Mouse (Mus musculus): ENCODE measurements at regions not wholly inside any gene's neighbourhood (a gene's known extent, or its start where the extent isn't known, plus 50 kb on each side); places are given as distances from the start of the nearest gene placed in this dataset.
A peak's percentile ranks its signal among the peaks of the same experiment; 100 is the strongest.

DNA sequence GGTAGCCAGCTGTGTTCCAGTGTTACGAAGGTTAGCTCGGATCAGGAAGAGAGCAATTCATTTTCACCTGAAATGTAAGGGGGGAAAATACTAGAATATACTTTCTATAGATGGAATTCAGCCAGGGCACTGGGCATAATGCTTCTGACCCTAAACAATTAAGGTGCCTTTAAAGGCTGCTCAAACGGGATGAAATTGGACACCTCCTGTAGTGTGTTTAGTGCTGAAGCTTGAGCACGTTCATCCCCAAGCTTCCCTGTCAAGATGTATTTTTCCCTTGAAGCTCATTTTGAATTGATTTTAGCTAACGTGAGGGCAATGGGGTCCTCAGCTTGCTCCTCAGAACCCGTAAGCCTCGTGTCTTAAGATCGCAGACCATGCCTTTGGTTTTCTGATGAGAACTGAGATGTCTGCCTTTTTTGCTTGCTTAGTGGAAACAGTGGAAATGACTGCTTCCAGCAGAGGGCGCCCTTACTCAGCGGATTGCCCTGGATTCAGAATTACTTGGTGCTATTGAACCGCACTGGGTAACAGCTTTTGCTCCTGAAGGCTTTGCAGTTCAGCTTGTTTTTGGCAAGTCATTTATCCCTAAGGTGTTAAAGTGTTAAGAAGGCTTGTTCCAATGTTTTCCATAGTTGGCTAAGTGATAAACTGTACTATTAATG, 74.6 kb upstream of the Fermt1 start:
- DNase-seq (ENCODE audit: low spot score) = peak; percentile 60

DNA sequence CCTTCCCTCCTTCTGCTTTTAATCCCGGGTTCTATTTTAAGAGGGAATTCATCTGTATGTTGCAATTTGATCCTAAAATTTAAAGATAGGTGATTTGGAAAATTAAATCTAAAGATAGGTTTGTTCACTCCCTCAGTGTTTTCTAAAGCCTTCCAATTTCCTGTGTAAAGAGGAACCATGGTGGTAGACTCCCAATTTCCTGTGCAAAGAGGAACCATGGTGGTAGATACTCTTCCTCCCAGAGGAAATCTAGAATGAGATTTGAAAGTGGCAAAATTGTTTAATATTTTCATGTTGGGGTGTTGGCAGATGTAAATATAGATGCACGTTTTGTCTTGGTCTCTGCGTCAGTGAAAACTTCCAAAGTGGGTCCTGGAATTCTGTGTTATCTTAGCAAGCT, 75.5 kb upstream of the Fermt1 start:
- DNase-seq (ENCODE audit: low spot score) = no peak

DNA sequence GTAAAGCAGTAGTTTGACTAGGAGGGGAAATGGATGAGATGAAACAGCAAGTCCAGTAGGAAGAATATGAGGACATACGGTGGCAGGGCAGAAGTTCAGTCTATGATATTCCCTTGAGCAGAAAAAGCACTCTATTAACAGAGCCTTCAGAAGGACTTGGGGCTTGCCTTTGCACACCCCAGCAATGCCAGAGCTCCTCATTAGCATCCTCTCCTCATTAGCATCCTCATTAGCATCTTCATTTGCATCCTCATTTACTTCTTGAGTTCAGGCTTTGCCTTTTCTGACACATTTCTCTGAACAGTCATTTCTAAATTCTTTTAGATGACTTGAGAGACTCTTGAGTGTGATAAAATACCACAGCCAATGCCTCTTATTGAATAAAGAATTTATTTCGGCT, 81.3 kb upstream of the Fermt1 start:
- no peak for DNase-seq (ENCODE audit: low spot score)

DNA sequence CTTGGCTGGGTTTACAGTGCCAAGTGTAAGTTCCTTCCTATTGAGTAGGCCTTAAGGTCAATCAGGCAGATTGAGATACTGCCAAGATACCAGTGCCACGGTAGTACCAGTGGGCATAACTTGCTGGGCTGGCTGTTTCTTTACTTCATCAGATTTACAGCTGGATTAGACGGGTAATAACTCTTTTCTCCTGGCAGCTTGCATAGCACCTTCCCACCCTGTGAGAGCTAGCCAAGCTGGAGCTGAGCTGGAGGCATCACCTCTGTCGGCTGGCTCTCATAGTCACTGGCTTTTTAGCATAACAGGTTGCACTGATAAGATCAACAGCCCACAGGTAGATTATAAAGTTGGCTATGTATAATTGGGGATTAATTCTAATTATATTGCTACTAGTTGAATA, 89.7 kb upstream of the Fermt1 start:
- no peak for DNase-seq (ENCODE audit: low spot score)

DNA sequence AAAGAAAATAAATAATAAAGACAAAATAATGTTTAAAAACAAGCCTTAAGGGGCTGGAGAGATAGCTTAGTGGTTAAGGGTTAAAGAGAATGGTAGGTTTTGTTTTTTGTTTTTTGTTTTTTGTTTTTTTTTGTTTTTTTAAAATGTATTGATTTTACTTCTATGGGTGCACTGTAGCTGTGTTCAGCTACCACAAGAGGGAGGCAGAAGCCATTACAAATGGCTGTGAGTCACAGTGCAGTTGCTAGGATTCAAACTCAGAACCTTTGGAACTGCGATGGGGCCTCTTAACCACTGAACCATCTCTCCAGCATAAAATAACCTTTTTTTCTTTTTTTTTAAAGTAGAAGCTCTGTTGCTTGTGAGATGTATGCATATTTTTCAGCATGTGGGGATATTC, 95.0 kb upstream of the Fermt1 start:
- no peak for DNase-seq (ENCODE audit: low spot score)

DNA sequence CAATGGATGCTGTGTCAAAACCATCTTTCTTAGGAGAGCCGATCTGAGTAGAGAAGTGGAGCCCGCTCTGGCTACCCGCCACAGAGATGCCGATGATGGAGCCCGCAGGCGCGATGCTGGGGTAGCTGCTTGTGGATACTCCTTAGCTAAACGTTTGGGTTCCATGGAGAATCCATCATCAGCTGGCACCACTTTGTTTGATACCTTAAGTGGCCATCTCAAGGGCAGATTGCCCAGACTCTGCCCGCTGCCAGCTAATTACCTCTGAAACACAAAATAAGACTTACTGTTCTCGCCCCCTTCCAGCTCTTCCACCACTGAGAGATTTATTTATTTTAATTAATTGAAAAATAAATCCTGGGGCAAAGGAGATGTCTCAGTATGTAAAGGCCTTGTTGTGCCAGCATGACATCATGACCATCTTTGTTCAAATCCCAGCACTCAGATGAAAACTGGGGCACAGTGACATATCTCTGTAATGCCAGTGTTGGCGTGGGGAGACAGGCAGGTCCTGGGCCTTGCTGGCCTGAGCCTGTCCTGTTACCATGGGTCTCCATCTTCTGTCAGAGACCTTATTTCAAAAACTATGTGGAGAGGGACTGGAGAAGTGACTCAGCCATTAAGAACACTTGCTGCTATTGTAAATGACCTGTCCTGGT, 132.1 kb upstream of the Fermt1 start:
- DNase-seq (ENCODE audit: low spot score) = no peak

DNA sequence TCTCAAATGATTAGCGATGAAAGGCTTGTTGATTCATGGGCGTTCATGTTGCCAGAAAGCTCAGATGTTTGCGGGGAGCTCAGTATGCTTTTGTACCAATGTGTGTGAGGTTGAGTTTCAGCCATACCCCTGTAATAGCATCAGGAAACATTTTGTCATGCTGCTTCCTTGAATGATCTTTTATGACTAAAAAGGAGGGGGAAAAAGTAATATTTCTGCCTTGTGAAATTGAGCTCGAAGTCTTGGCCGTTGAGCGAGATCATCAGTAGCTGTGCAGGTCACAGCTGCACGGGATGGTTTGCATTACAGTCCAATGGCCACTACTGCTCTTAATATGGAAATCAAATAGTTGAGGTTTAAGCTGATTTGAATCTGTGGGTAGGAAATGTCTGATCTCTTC, 145.3 kb upstream of the Fermt1 start:
- no peak for DNase-seq (ENCODE audit: low spot score)

DNA sequence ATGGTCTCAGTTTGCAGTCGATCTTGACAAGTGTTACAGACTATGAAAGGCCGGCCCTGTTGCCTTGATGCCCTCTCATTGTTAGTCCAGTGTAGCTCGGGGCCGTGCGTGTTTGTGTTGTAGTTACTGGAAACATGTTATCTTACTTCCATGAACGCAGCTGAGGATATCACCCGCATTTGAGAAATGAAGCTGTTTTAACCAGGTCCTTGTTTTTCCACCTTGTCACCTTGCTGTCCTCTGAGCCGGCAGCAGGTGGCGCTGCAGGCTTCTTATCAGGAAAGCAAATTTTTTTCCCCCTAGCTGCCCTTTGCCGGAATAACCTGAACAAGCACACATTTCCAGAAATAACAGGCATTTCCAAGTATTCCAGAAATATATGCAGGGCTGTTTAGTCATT, 167.9 kb upstream of the Fermt1 start:
- DNase-seq (ENCODE audit: low spot score) = peak; percentile 36

DNA sequence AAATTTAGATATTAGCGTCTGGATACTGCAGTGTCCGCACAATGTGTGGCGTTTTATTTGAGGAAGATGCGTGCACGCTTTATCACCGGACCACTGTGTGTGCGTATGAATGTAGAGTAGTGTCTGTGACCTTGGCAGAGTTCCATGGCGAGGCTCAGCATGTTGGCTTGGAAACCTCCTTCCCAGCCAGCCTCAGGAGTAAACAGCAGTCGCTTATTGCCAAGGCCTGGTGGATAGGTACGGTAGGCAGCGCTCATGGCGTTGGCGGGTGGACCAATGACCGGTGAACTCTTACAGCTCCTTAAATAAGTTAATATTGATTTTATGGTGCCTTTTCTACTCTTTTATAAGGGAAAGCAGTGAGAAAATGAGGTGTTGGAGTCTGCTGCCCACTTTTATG, 172.9 kb upstream of the Fermt1 start:
- no peak for DNase-seq (ENCODE audit: low spot score)

DNA sequence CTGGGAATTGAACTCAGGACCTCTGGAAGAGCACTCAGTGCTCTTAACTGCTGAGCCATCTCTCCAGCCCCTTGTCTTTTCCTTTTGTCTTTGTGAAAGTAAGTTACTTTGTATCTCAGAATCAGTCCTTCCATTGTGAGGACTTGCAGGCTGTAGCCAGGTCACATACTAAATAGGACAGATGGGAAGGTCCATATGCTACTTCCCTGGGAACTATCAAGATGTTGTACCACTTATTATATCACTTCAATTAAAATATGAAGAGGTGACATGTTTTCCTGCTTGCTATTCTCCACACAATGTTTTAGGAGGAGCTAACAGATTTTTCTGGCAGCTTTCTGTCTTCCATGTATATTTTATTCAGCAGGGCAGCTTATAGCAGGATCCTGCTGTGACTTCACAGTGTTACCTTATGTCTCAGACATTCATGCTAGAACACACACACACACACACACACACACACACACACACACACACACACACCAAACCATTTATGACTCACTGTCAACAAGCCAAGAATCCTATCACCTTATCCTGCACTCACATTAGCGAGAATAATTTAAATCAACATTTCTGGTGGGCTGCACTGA, 179.6 kb upstream of the Fermt1 start:
- DNase-seq (ENCODE audit: low spot score) = no peak

DNA sequence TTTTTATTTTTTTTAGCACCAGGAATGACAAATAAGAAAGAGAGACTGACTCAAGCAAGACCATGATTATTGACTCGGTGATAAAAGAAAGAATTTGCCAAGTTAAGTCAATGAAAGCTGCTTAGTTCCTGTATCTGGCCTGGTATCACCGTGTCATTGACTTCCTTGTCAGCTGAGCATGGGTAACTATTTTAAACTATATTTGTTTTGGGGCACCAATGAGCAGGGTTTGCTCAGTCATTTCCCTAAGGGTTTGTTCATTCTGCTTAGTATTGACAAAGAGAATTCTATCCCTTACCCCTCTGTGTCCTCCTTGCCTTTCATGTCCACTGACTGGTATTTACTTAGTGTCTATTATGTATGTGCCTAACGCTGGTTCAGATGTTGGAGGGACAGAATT, 189.2 kb upstream of the Fermt1 start:
- no peak for DNase-seq (ENCODE audit: low spot score)

DNA sequence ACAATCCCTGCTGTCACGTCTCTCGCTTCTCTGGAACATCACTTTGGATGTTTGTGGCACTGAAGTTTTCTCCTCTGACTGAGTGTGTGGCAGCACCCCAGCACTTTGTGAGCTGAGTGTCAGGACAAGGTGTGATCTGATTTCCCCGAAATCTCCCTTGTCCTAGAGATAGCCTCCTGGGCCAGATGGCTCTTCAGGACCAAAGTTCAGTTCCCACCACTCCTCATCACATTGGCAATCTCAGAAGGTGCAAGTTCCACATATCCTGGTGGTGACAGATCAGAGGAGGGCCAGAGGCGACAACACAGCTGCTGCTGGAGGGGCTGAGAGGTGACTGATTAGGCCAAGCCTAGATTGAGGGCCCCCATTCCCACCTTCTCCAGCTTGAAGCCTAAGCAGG, 193.2 kb upstream of the Fermt1 start:
- DNase-seq (ENCODE audit: low spot score) = no peak

DNA sequence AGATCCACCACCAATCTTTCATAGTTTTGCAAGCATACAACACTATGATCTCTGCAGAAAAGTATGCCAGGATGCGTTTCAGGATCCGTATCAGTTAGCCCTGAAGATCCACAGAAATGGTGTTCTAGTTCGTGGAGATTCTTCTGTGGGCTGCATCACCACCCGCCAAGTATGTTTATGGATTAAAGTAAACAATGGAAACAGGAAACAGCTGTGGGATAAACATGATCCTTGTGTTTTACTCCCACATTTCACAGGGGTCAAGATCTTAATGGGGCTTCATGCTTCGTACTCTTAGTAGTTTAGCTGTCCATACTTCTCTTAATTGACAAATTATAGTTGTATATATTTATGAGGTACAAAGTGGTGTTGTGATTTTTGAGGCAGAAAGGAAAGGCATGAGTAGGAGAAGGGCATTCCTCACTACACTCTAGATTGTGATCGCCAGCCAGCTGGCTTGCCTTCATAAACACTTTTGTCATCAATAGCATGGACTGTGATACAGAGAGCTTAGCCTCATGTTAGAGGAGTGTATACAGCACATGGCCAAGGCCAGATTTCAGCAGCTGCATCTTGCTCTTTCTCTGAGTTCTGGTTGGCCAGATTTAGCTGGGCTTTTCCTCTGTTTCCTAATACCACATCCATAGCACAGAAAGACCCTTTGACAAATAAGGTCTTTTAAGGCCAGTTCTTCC, 195.8 kb upstream of the Fermt1 start:
- no peak for DNase-seq (ENCODE audit: low spot score)

DNA sequence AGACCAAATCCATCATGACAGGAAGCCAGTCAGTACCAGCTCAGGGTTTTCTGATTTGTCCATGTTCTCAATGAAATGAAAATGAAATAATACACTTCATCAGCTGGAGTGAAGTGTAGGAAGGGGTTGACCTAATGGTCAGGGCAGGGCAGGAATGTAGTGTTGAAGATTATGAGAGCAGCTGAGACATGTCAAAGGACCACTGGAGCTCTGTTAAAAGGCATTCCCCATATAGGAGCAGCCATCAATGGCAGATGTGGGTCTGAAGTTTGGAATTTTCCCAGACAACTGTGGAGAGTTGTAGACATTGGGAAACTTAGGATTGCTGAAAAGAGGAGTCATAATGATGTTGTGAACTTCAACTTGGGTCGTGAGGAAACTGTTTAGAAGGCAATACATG, 206.8 kb upstream of the Fermt1 start:
- DNase-seq (ENCODE audit: low spot score) = no peak

DNA sequence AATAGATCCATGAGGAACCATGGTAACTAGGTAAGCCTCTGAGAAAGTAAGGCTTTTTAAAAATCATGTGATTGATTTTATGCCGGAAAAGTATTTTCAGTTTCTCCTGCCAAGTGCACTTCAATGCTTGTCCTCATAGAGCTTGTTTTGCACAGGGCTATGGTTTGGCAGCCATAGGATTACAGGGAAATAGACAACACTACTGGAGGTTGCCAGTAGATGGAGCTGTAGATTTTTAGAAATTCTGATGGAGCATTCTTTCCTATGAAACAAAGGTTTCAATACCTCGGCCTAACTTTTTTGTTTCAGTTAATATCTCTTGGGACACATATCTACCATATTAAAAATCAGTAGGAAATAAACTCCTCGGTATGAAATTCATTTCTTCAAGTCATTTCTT, 210.8 kb upstream of the Fermt1 start:
- peak; percentile 13 for DNase-seq (ENCODE audit: low spot score)

DNA sequence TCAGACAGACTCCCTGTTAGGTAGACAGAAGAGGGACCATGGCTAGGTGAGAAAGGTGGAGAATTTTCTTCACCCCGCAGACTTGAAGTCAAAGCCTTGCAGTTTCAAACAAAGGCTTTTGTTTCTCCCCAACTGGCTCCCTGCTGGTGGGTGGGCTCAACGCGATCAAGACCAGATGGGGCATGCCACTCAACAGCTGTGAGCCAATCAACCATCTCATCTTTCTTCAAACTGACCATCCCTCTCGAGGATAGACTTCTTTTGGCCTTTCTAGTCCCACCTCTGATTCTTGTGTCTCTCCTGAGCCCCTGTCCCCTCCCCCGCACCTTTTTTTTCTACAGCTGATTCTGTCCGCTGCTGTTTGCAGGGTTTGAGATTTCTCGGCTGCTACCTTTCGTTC, 212.5 kb upstream of the Fermt1 start:
- DNase-seq (ENCODE audit: low spot score) = no peak

DNA sequence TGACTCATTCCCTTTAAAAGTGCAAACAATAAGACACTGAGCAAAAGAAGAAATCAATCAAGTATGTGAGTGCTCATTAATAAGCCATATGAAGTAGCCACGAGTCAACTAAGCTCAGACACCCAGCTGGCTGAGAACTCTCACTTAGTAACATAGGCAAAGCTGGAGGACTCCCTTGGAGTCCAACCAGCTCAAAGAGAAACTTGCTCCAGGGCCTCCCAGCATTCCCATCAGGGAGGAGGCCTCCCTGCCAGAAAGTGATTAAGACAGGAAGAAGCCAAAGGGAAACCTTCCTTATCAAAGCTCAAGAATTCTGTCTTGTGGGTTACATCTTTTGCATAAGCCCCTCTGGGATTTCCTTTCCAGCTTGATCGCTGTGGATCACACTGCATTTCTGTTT, 213.7 kb upstream of the Fermt1 start:
- DNase-seq (ENCODE audit: low spot score) = peak; percentile 11

DNA sequence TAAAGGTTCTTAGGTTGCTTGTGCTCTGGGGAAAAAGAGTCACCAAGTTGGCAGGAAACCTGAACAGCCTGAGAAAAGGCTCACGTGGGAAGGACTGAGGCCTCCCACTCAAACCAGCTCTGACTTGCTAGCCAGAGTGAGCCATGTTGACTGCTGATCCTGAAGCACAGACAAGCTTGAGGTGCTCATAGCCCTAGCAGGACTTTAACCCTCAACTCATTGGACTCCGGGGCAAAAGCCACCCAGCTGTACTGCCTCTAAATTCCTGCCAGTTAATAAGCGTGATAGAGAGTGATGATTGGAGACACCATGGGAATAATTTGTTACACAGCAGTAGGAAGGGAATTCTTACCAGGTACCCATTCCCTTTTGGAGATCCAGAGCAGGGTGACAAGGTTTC, 230.7 kb upstream of the Fermt1 start:
- DNase-seq (ENCODE audit: low spot score) = no peak

DNA sequence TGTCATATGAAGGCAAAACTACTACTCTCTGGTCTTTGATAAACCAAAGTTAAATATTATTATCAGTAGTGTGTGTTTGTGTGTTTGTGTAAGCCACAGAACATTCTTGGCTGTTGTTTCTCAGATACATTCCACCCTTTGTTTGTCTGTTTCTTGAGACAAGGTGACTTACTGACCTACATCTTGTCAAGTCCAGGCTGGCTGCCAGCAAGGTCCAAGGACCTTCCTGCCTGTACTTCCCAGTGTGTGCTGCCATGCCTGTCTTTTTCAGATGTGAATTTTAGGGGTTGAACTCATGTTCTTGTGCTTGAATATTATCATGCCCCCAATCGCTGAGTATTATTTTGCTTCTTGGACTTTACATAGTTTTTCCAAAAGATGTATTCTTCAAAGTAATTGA, 235.5 kb upstream of the Fermt1 start:
- DNase-seq (ENCODE audit: low spot score) = no peak

DNA sequence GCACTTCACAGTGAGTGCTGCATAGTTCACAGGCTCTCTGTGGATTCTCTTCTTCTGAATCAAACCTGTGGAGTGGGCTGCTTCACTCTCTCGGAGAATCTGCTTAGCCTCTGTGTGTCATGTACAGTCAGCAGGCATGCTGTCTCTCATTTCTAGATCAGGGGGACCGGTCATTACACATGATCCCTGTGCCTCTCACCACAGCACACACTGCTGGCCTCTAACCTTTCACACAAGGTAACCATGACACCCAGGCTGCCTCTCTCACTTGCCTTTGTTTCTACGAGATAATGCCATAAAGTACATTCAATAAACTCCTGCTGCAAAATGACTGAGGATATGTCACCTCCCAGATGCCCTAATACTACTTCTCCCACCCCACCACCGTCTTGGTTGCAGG, 237.2 kb upstream of the Fermt1 start:
- no peak for DNase-seq (ENCODE audit: low spot score)

DNA sequence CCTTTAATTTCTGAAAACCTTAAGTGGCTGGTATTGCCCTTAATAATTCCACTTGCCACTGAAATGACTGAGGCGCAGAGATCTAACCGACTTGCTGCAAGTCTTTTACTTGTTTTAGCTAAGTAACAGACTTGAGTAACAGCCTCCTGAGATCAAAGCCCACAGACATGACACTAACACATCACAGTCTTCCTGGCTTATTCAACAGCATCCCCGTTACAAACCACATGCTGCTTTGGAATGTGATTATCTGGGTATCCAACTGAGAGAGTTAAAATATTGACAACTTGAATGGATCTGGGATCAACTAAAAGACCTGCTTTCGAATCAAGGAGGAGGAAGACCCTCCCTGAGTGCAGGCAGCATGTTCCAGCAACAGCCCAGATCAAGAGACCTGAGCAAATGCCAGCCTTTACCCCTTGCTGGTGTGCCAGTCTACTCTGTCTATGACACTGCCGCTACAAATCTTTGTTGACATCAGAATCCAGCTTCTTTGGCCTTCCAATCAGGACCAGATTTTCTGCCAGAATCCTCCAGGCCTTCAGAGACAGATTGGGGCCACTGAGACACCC, 258.7 kb upstream of the Fermt1 start:
- DNase-seq (ENCODE audit: low spot score) = no peak

DNA sequence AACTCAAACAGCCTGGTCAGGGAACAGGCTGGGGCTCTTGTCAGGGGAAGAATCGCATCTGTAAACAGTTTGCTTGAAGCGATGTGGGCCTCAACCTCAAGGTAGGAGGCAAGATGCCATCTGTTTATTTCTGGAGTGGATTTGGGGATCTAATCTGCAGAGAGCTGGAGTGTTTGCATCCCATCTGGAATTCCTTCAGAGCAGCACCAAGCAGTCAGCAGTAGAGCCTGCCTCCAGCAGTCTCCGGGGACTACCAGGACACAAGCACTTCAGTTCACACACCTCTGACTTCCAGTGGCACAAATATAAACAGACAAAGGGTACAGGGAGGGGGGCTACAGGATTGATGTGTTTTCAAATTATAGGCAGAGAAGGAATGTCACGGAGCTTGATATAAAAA, 262.8 kb upstream of the Fermt1 start:
- DNase-seq (ENCODE audit: low spot score) = no peak

Measured in gastrocnemius, adult 18-20 months (tissue).